Mouse (Mus musculus) embryo, embryonic 11.5 days (tissue): ENCODE measurements around the gene Tnpo2.
"Not testable (repeated sequence)": the region's sequence is repeated elsewhere in the genome, so short reads cannot be mapped to it uniquely, and the experiment has no call there.

Source experiments
- DNase-seq: peaks from one replicate; pipeline ENCODE4 v3.0.0-alpha.2; 2012; ENCODE audit warnings: low read depth, low spot score

The Tnpo2 gene

GRCm38 (mm10) chr8:85073041-85073612, 36.4 kb downstream of the Tnpo2 start:
- DNase-seq: no peak

GRCm38 (mm10) chr8:85074167-85074566, 37.5 kb downstream of the Tnpo2 start:
- DNase-seq: no peak

- no peak for DNase-seq
Measured at GRCm38 (mm10) chr8:85074617-85075016, 37.9 kb downstream of the Tnpo2 start.

GRCm38 (mm10) chr8:85076001-85076400, 39.3 kb downstream of the Tnpo2 start:
- DNase-seq: no peak

GRCm38 (mm10) chr8:85076993-85077392, 40.3 kb downstream of the Tnpo2 start:
- DNase-seq: peak; percentile 71

GRCm38 (mm10) chr8:85080214-85080531, 43.5 kb downstream of the Tnpo2 start:
- DNase-seq: no peak

GRCm38 (mm10) chr8:85080532-85081215, 44.0 kb downstream of the Tnpo2 start, which contains the start of gene Wdr83os:
Gene Wdr83os (plus strand): TSS chr8:85080740.
- peak; percentile 66 for DNase-seq

- DNase-seq: peak; percentile 37
Measured at GRCm38 (mm10) chr8:85081216-85081555, 44.5 kb downstream of the Tnpo2 start, which contains the start of gene Wdr83. Gene Wdr83 (minus strand): TSS chr8:85081306.

GRCm38 (mm10) chr8:85082169-85082568, 45.5 kb downstream of the Tnpo2 start:
- not testable (repeated sequence) for DNase-seq

GRCm38 (mm10) chr8:85083108-85083813, 46.5 kb downstream of the Tnpo2 start, which contains the start of gene Man2b1:
Gene Man2b1 (plus strand): TSS chr8:85083270.
- peak; percentile 51 for DNase-seq

- DNase-seq: no peak
Measured at GRCm38 (mm10) chr8:85084633-85085032, 47.9 kb downstream of the Tnpo2 start.

GRCm38 (mm10) chr8:85086238-85086637, 49.5 kb downstream of the Tnpo2 start:
- DNase-seq: no peak

- no peak for DNase-seq
Measured at GRCm38 (mm10) chr8:85088771-85089170, 52.1 kb downstream of the Tnpo2 start.

GRCm38 (mm10) chr8:85090856-85091255, 54.1 kb downstream of the Tnpo2 start:
- no peak for DNase-seq

GRCm38 (mm10) chr8:85091526-85092090, 54.9 kb downstream of the Tnpo2 start:
- no peak for DNase-seq

- no peak for DNase-seq
Measured at GRCm38 (mm10) chr8:85095051-85095450, 58.3 kb downstream of the Tnpo2 start.

GRCm38 (mm10) chr8:85095566-85095965, 58.9 kb downstream of the Tnpo2 start:
- DNase-seq: no peak

- DNase-seq: no peak
Measured at GRCm38 (mm10) chr8:85096196-85096595, 59.5 kb downstream of the Tnpo2 start.

GRCm38 (mm10) chr8:85096850-85097249, 60.1 kb downstream of the Tnpo2 start:
- DNase-seq: no peak

GRCm38 (mm10) chr8:85100076-85100665, 63.5 kb downstream of the Tnpo2 start:
- DNase-seq: no peak
